Comparison of ENCODE assay signal across 8 mouse cellular contexts in genomic region chr2:59599338-59600111, GRCm38 (mm10). TPM values are rescaled to one million over a fixed set of nuclear protein-coding genes. Genes with fewer than 3 reads are reported as not detected.
DNase-seq lines count a peak whose midpoint lies in the region; ATAC-seq lines count a peak whose summit lies in the region.

No protein-coding gene starts in this region.

- peak; percentile 24 for DNase-seq in cerebellum, adult 8-10 months
- no peak for DNase-seq in cerebellum, adult 11 months
- peak; percentile 79 for DNase-seq in 416B (ENCODE audit: low read depth)
- DNase-seq in forebrain, embryonic 14.5 days (ENCODE audit: low spot score), result peak; percentile 44
- DNase-seq in urinary bladder, postnatal 36 days (ENCODE audit: low spot score in 2 of 2), result no peak
- DNase-seq in frontal cortex, postnatal 10 days (ENCODE audit: low spot score in 2 of 2), result no peak

- H3K4me2 ChIP-seq in forebrain, embryonic 14.5 days (ENCODE audit: low read length), result peak overlapping the region; percentile 0; the same call in 1 of the 2 replicates
- peak overlapping the region; percentile 26 for H3K4me2 ChIP-seq in kidney, embryonic 14.5 days (replicated peaks; ENCODE audit: low read depth, low read length)
- no peak overlapping the region for H3K4me2 ChIP-seq in midbrain, embryonic 13.5 days (replicated peaks)

- WGBS in forebrain, embryonic 14.5 days, result 25% methylated on average over 6 of the region's 7 CpGs
- WGBS in kidney, embryonic 14.5 days, result under 1% methylated on average over 7 of the region's 7 CpGs
- 33% methylated on average over 6 of the region's 7 CpGs for WGBS in midbrain, embryonic 13.5 days

- no peaks in the 10 kb centered on the region for H3K27me3 ChIP-seq in forebrain, embryonic 14.5 days (replicated peaks; ENCODE audit: control insufficient read depth, insufficient read depth, low read length)
- H3K27me3 ChIP-seq in kidney, embryonic 14.5 days (ENCODE audit: control insufficient read depth, insufficient read depth, low read length), result no peaks in the 10 kb centered on the region
- H3K27me3 ChIP-seq in midbrain, embryonic 13.5 days, result peaks cover 3% of the 10 kb centered on the region; the same call in 1 of the 2 replicates

- H3K27ac ChIP-seq in forebrain, embryonic 14.5 days (ENCODE audit: low read depth, low read length), result no peak overlapping the region
- H3K27ac ChIP-seq in kidney, embryonic 14.5 days (ENCODE audit: low read depth, low read length), result peak overlapping the region; percentile 77
- H3K27ac ChIP-seq in midbrain, embryonic 13.5 days, result no peak overlapping the region

- peak; percentile 57 for ATAC-seq in forebrain, embryonic 14.5 days
- peak; percentile 82 for ATAC-seq in kidney, embryonic 14.5 days (ENCODE audit: low FRiP score, low TSS enrichment)
- 0 out of 2 replicates have a peak, but pooled peaks have one; percentile 17 for ATAC-seq in midbrain, embryonic 13.5 days

- H3K4me1 ChIP-seq in forebrain, embryonic 14.5 days (ENCODE audit: control insufficient read depth, insufficient read depth, low read length), result peaks cover 11% of the 10 kb centered on the region; the same call in 1 of the 2 replicates
- H3K4me1 ChIP-seq in kidney, embryonic 14.5 days (ENCODE audit: control insufficient read depth, insufficient read depth, low read length), result peaks cover 21% of the 10 kb centered on the region
- H3K4me1 ChIP-seq in midbrain, embryonic 13.5 days (replicated peaks), result peaks cover 6% of the 10 kb centered on the region

- H3K4me3 ChIP-seq in forebrain, embryonic 14.5 days (ENCODE audit: low read depth, low read length), result no peak overlapping the region
- H3K4me3 ChIP-seq in kidney, embryonic 14.5 days (ENCODE audit: low read length), result no peak overlapping the region
- H3K4me3 ChIP-seq in midbrain, embryonic 13.5 days (replicated peaks), result no peak overlapping the region

- no peak overlapping the region for H3K9ac ChIP-seq in forebrain, embryonic 14.5 days (ENCODE audit: low read length)
- no peak overlapping the region; the same call in 1 of the 2 replicates for H3K9ac ChIP-seq in kidney, embryonic 14.5 days (ENCODE audit: low read depth, low read length)
- no peak overlapping the region for H3K9ac ChIP-seq in midbrain, embryonic 13.5 days (replicated peaks)

- H3K36me3 ChIP-seq in forebrain, embryonic 14.5 days (ENCODE audit: control insufficient read depth, insufficient read depth, low read length), result no peaks in the 10 kb centered on the region
- no peaks in the 10 kb centered on the region for H3K36me3 ChIP-seq in kidney, embryonic 14.5 days (ENCODE audit: control insufficient read depth, insufficient read depth, low read length)
- H3K36me3 ChIP-seq in midbrain, embryonic 13.5 days, result no peaks in the 10 kb centered on the region

- H3K9me3 ChIP-seq in forebrain, embryonic 14.5 days (replicated peaks; ENCODE audit: control insufficient read depth, low read length), result no peaks in the 10 kb centered on the region
- no peaks in the 10 kb centered on the region for H3K9me3 ChIP-seq in kidney, embryonic 14.5 days (ENCODE audit: control insufficient read depth, low read length)
- no peaks in the 10 kb centered on the region for H3K9me3 ChIP-seq in midbrain, embryonic 13.5 days

RNA-seq across cellular contexts. Expression of gene Tanc1, which starts 12.3 kb away (rescaled TPM):
- polyA plus RNA-seq in forebrain, embryonic 14.5 days (2014; fragmentation: Nextera tagmentation; extraction: Ambion mirVana), result 4.9 and 5.9 TPM in 2 replicates
- 31.3 and 43.8 TPM in 2 replicates for polyA plus RNA-seq in kidney, embryonic 14.5 days (2014; fragmentation: Nextera tagmentation; extraction: Ambion mirVana)
- 5.1 and 5.5 TPM in 2 replicates for polyA plus RNA-seq in midbrain, embryonic 13.5 days (2015; fragmentation: Nextera tagmentation; extraction: Ambion mirVana)

Comparison
In these comparisons a context has a peak if more than half of its experiments do, and no peak if none do; other contexts are left out.
1. DNase-seq: peak in cerebellum, adult 8-10 months (single experiment), 416B (single experiment) and forebrain, embryonic 14.5 days (single experiment); none in cerebellum, adult 11 months (single experiment), urinary bladder, postnatal 36 days (0 of 2) and frontal cortex, postnatal 10 days (0 of 2).
2. ATAC-seq: peak in every context shown above with its lines; median percentile 82 in kidney, embryonic 14.5 days; 57 in forebrain, embryonic 14.5 days; 17 in midbrain, embryonic 13.5 days.